Mouse (Mus musculus) forebrain, postnatal 0 days (tissue): ENCODE measurements around the gene Cdc25b. TPM values are rescaled to one million over a fixed set of nuclear protein-coding genes. Genes with fewer than 3 reads are reported as not detected.

Source experiments
- ATAC-seq: fragments of 200-750 bp; cut with Nextera tagmentation; 2 replicates; pipeline ENCODE4 v1.8.0; 2017; ENCODE audit warnings: mild to moderate bottlenecking, moderate library complexity
- DNase-seq: peaks from one replicate; pipeline ENCODE4 v3.0.0-alpha.2; 2015
- H3K27ac ChIP-seq: fragments of 300-500 bp; sonication (generic); 2 replicates; pipeline ENCODE4 v1.5.1; 2014; ENCODE audit warnings: low read depth, mild to moderate bottlenecking, antibody characterized with exemption, low read length, moderate library complexity, mixed read lengths
- H3K27me3 ChIP-seq: fragments of 300-500 bp; sonication (generic); 2 replicates; pipeline ENCODE4 v1.6.1; 2014; ENCODE audit warnings: mild to moderate bottlenecking, low read length, mixed read lengths; ENCODE audit not compliant: insufficient read depth
- H3K36me3 ChIP-seq: fragments of 300-500 bp; sonication (generic); 2 replicates; pipeline ENCODE4 v1.6.1; 2014; ENCODE audit warnings: mild to moderate bottlenecking, moderate library complexity; ENCODE audit not compliant: insufficient read depth
- H3K4me1 ChIP-seq: fragments of 300-500 bp; sonication (generic); 2 replicates; pipeline ENCODE4 v1.6.1; 2014; ENCODE audit warnings: antibody characterized with exemption; ENCODE audit not compliant: insufficient read depth
- H3K4me2 ChIP-seq: fragments of 300-500 bp; sonication (generic); 2 replicates; pipeline ENCODE4 v1.6.1; 2014; ENCODE audit warnings: low read depth, mild to moderate bottlenecking, moderate library complexity
- H3K4me3 ChIP-seq: fragments of 300-500 bp; sonication (generic); 2 replicates; pipeline ENCODE4 v1.5.1; 2014; ENCODE audit warnings: low read depth, low read length, mixed read lengths
- H3K9ac ChIP-seq: fragments of 300-500 bp; sonication (generic); 2 replicates; pipeline ENCODE4 v1.6.1; 2014; ENCODE audit warnings: mild to moderate bottlenecking
- H3K9me3 ChIP-seq: fragments of 300-500 bp; sonication (generic); 2 replicates; pipeline ENCODE4 v1.6.1; 2016; ENCODE audit warnings: low read length
- CTCF ChIP-seq: sonication (generic); IDR thresholded peaks from 2 replicates; pipeline ENCODE4 v1.5.1; 2016; ENCODE audit warnings: antibody characterized with exemption, control low read depth, low read depth
- WGBS: fragments of 180-500 bp; shearing (Covaris S2); extraction: QIAGEN DNeasy Blood & Tissue Kit; methylation state at CpG from one replicate; pipeline ENCODE4 v1.1.7; 2014; 5-methylcytosine and 5-hydroxymethylcytosine counted together
- polyA plus RNA-seq: library from polyadenylated mRNA; unstranded; fragments of >200 nt; fragmentation: Nextera tagmentation; extraction: Ambion mirVana; gene quantifications from 2 replicates; pipeline ENCODE4 v1.2.1, GENCODE M21; 2015
- total RNA-seq: library from RNA; depleted of rRNA; stranded (reverse); fragments of >200 nt; gene quantifications from 2 replicates; pipeline ENCODE4 v1.2.3, GENCODE M21; 2014

Gene Cdc25b
- total and polyA plus RNA-seq, 2 experiments from 2014 or later = 11.7 to 15.2 TPM

DNA sequence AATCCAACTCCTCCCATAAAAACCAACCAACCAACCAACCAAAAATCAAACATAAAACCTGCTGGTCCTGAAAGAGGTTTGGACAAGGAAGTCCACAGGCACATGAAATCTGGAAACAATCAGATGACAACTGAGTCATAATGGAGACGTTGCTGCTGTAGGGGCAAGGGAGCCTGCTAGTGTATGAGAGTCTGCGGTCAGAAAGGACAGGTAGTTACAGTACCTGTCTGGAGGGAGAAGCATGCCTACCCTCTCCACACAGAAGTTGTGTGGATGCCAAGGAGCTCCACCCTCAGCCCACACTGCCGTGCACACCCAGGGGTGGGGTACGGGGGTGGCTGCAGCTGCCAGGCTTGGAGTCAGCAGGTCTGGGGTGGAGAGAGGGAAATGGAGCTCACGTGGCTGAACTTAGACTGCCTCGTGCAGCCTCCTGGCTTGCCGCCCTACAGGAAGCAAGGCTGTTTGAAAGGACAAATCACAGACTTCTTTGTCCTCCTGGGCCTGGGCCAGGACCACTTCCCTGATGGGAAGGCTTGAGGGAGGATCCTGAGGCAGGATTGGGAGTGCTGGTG lies 17.7 kb downstream of the Cdc25b start:
- TF ChIP-seq CTCF = no peak
- ATAC-seq = peak; percentile 59; the same call in 1 of the 2 replicates

DNA sequence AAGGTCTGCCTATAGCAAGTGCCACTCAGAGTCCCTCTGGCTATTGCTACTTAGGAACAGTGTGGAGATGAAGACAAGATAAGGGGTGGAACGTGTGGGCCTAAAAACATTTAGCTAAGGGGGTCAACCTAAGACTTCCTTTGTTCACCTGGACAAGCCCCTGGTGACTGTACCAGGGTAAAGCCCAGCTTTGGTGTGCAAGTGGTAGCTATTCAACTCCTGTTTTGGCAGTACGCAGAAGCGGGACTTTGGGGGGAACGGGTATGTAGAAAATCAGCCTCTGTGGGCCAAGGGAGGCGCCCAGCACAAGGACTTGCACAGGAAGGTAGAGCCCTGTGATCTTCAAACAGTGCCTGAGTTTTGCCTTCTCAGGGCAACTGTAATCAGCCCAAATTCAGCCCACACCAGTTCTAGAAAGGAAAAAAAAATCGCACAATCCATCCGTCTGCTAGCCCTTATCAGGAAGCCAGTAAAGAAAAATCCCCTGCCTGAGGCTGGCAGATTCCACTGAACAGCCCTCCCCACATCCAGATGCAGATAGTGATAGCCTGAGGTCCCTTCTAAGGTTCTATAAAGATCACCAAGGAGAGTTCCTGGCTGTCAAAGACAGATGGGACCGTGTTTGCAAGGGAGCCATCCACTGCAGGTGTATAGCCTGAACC lies 18.9 kb downstream of the Cdc25b start:
- H3K4me2 ChIP-seq = no peak overlapping the region
- H3K4me1 ChIP-seq = 0 out of 2 replicates have a peak, but pooled peaks cover 3% of the 10 kb centered on the region
- H3K9me3 ChIP-seq = no peaks in the 10 kb centered on the region
- no peak overlapping the region for H3K9ac ChIP-seq
- TF ChIP-seq CTCF = no peak
- no peak for ATAC-seq
- H3K4me3 ChIP-seq = no peak overlapping the region
- DNase-seq = no peak
- no peaks in the 10 kb centered on the region for H3K27me3 ChIP-seq
- no peak overlapping the region for H3K27ac ChIP-seq
- 91% methylated on average over 8 of the region's 8 CpGs for WGBS
- no peaks in the 10 kb centered on the region for H3K36me3 ChIP-seq

More for the DNA sequence above, 17.7 kb downstream of the Cdc25b start:
- Histone ChIP-seq H3K4me2 (no peak overlapping the region), H3K27ac (no peak overlapping the region), H3K9ac (no peak overlapping the region), H3K9me3 (no peaks in the 10 kb centered on the region), H3K27me3 (no peaks in the 10 kb centered on the region), H3K4me1 (0 out of 2 replicates have a peak, but pooled peaks cover 2% of the 10 kb centered on the region), H3K4me3 (no peak overlapping the region), H3K36me3 (no peaks in the 10 kb centered on the region)
- DNase-seq = peak; percentile 56
- 55% methylated on average over 7 of the region's 7 CpGs for WGBS

GRCm38 (mm10) chr2:131206778-131207177 lies 20.0 kb downstream of the Cdc25b start, which contains the start of gene Ap5s1:
Gene Ap5s1 (plus strand): TSS chr2:131207078.
- Histone ChIP-seq H3K4me1 (0 out of 2 replicates have a peak, but pooled peaks cover 9% of the 10 kb centered on the region), H3K4me3 (no peak within 1 kb of the TSS), H3K27me3 (no peaks in the 10 kb centered on the region), H3K9ac (no peak within 1 kb of the TSS), H3K36me3 (no peaks in the 10 kb centered on the region), H3K9me3 (no peaks in the 10 kb centered on the region), H3K27ac (no peak within 1 kb of the TSS), H3K4me2 (no peak within 1 kb of the TSS)
- ATAC-seq = no peak
- TF ChIP-seq CTCF = no peak
- WGBS = 82% methylated on average over 4 of the region's 4 CpGs
- no peak for DNase-seq

DNA sequence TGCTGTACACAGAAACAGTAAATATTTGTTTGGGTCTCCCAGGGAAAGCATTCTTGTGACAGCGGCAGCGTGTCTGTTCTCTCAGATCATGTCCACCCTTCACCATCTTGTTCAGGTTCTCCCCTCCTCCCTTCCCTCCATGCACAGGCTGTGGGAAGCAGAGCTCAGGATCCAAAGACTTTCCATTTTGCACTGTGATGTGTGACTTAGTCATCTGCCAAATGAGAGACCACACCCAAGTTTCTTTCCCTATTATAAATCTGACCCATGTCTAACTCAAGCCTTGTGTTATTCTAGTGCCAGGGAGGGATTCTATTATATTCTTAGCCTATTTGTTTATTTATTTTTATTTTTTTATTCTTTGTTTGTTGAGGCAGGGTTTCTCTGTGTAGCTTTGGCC lies 21.6 kb downstream of the Cdc25b start:
- WGBS = 97% methylated on average over 2 of the region's 2 CpGs
- ATAC-seq = no peak

GRCm38 (mm10) chr2:131209125-131209795 lies 22.5 kb downstream of the Cdc25b start:
- H3K4me3 ChIP-seq = peak overlapping the region; percentile 58; the same call in 1 of the 2 replicates
- 72% methylated on average over 4 of the region's 4 CpGs for WGBS
- peak overlapping the region; percentile 84 for H3K27ac ChIP-seq
- no peak for TF ChIP-seq CTCF
- H3K27me3 ChIP-seq = no peaks in the 10 kb centered on the region
- peak overlapping the region; percentile 64 for H3K4me2 ChIP-seq
- no peaks in the 10 kb centered on the region for H3K9me3 ChIP-seq
- H3K4me1 ChIP-seq = 0 out of 2 replicates have a peak, but pooled peaks cover 9% of the 10 kb centered on the region
- peaks cover 7% of the 10 kb centered on the region; the same call in 1 of the 2 replicates for H3K36me3 ChIP-seq
- DNase-seq = no peak
- peak; percentile 1 for ATAC-seq
- peak overlapping the region; percentile 69 for H3K9ac ChIP-seq

More for the DNA sequence above, 21.6 kb downstream of the Cdc25b start:
- no peaks in the 10 kb centered on the region for H3K9me3 ChIP-seq
- H3K36me3 ChIP-seq = peaks cover 7% of the 10 kb centered on the region; the same call in 1 of the 2 replicates
- H3K27me3 ChIP-seq = no peaks in the 10 kb centered on the region
- no peak overlapping the region for H3K4me2 ChIP-seq
- TF ChIP-seq CTCF = no peak
- no peak for DNase-seq
- 0 out of 2 replicates have a peak, but pooled peaks cover 9% of the 10 kb centered on the region for H3K4me1 ChIP-seq
- H3K4me3 ChIP-seq = no peak overlapping the region
- H3K9ac ChIP-seq = no peak overlapping the region
- H3K27ac ChIP-seq = no peak overlapping the region

- Histone ChIP-seq H3K27me3 (no peaks in the 10 kb centered on the region), H3K9me3 (no peaks in the 10 kb centered on the region), H3K27ac (peak overlapping the region; percentile 84), H3K4me2 (peak overlapping the region; percentile 64), H3K4me1 (0 out of 2 replicates have a peak, but pooled peaks cover 9% of the 10 kb centered on the region), H3K4me3 (peak overlapping the region; percentile 58), H3K9ac (peak overlapping the region; percentile 69), H3K36me3 (peaks cover 11% of the 10 kb centered on the region; the same call in 1 of the 2 replicates)
- TF ChIP-seq CTCF = peak; percentile 99
- WGBS = under 1% methylated on average over 50 of the region's 50 CpGs
- ATAC-seq = peak; percentile 98
- peak; percentile 95 for DNase-seq
Observed at GRCm38 (mm10) chr2:131209969-131210792, 23.4 kb downstream of the Cdc25b start.
